Mouse (Mus musculus): ENCODE data around the gene Gm20671. TPM values are rescaled to one million over a fixed set of nuclear protein-coding genes. Genes with fewer than 3 reads are reported as not detected.
A peak's percentile ranks its signal among the peaks of the same experiment; 100 is the strongest.
"Not testable (repeated sequence)": the region's sequence is repeated elsewhere in the genome, so short reads cannot be mapped to it uniquely, and the experiment has no call there.

Gm20671 gene
- polyA plus RNA-seq, 1 experiment from 2014 or later = not detected

DNA sequence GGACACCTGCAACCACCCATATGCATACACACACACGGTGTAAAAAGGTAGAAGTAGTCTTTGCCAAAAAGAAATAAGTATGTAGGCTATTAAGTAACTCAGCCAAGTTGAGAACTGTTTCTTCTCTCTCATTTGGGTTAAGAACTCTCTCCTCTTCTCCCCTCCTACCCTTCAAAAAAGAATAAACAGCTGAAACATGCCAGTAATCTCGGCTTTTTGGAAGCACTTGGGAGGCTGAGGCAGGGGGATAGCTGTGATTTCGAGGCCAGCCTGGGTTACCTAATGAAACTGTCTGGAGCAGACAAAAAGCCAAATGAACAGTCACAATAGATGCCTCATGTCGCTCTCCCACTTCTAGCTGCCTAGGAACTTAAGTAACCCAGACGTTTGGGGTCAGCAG, 42.2 kb downstream of the Gm20671 start:
- Histone ChIP-seq H3K4me3 (peak overlapping the region; percentile 77), H3K4me2 (replicated peaks) (peak overlapping the region; percentile 67), H3K36me3 (peaks cover 3% of the 10 kb centered on the region), H3K9me3 (no peaks in the 10 kb centered on the region), H3K9ac (peak overlapping the region; percentile 67), H3K27ac (no peak overlapping the region), H3K27me3 (no peaks in the 10 kb centered on the region), H3K4me1 (peaks cover 4% of the 10 kb centered on the region; the same call in 1 of the 2 replicates)
- no peak for ATAC-seq (ENCODE audit: insufficient number of reproducible peaks, insufficient read depth, low FRiP score, low TSS enrichment)
- WGBS = 29% methylated on average over 5 of the region's 5 CpGs

DNA sequence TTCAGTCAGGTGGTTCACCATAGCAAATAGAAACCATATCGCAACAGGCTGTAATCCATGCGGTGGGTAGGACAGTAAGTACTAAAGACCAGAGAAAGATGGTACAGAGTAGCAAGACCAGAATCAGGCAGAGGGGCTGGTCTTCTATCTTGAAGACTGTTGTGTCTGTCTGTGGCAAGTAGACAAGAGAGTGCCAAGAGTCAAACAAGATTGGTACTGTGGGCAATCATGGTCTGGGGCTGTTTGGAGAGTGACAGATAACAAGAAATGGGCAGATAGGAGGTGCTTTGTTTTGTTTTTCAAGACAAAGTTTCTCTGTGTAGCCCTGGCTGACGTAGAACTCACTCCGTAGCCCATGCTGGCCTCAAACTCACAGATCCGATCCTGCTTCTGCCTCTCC, 45.3 kb downstream of the Gm20671 start:
- no peaks in the 10 kb centered on the region for H3K9me3 ChIP-seq
- H3K27ac ChIP-seq = no peak overlapping the region
- H3K27me3 ChIP-seq = no peaks in the 10 kb centered on the region
- no peak overlapping the region for H3K4me2 ChIP-seq (replicated peaks)
- no peak for ATAC-seq (ENCODE audit: insufficient number of reproducible peaks, insufficient read depth, low FRiP score, low TSS enrichment)
- peaks cover 4% of the 10 kb centered on the region; the same call in 1 of the 2 replicates for H3K4me1 ChIP-seq
- H3K4me3 ChIP-seq = no peak overlapping the region
- no peaks in the 10 kb centered on the region; the same call in 1 of the 2 replicates for H3K36me3 ChIP-seq
- H3K9ac ChIP-seq = no peak overlapping the region
- 94% methylated on average over 5 of the region's 5 CpGs for WGBS

DNA sequence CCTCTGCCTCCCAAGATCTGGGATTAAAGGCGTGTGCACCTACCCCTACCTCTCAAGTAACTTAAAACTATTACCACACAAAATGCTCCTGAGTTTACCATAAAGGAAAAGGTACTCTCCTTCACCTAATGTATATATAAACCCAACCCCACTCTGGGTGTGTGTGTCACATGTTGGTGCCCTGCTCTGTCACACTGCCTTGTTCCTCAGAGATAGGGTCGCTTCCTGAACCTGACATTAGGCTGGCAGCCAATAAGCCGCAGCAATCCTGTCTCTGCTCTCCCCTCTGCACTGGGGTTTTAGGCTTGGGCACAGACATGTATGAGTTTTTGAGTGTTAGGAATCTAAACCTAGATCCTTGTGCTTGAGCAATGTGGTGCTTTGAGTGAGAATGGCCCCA, 48.7 kb downstream of the Gm20671 start:
- H3K9me3 ChIP-seq = no peaks in the 10 kb centered on the region
- no peak overlapping the region for H3K4me2 ChIP-seq (replicated peaks)
- no peaks in the 10 kb centered on the region for H3K27me3 ChIP-seq
- no peak overlapping the region for H3K9ac ChIP-seq
- H3K4me3 ChIP-seq = no peak overlapping the region
- 95% methylated on average over 3 of the region's 3 CpGs for WGBS
- ATAC-seq (ENCODE audit: insufficient number of reproducible peaks, insufficient read depth, low FRiP score, low TSS enrichment) = no peak
- H3K4me1 ChIP-seq = no peaks in the 10 kb centered on the region
- no peak overlapping the region for H3K27ac ChIP-seq
- peaks cover 10% of the 10 kb centered on the region for H3K36me3 ChIP-seq

DNA sequence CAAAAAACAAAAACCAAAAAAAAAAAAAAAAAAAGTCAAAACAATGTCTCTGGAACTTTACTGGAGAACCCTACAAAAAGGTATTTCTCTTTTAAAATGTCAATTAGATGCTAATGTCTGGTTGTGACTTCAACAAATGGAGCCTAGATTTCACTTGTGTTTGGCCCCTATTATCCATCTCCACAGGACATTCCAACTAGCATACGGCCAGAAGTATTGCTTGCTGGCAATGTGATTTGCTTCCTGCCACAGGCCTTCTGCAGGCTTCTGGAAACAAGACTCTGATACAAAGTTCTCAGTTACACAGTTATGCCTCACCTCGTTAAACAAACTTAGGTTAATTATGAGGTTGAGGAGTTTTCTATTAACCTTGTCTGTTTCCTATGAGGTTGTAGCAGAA, 54.5 kb downstream of the Gm20671 start:
- WGBS = 80% methylated on average over 2 of the region's 2 CpGs
- Histone ChIP-seq H3K4me1 (no peaks in the 10 kb centered on the region), H3K27ac (no peak overlapping the region), H3K4me3 (no peak overlapping the region), H3K4me2 (replicated peaks) (no peak overlapping the region), H3K9me3 (no peaks in the 10 kb centered on the region), H3K27me3 (no peaks in the 10 kb centered on the region), H3K36me3 (peaks cover 16% of the 10 kb centered on the region; the same call in 1 of the 2 replicates), H3K9ac (no peak overlapping the region)
- ATAC-seq (ENCODE audit: insufficient number of reproducible peaks, insufficient read depth, low FRiP score, low TSS enrichment) = no peak

DNA sequence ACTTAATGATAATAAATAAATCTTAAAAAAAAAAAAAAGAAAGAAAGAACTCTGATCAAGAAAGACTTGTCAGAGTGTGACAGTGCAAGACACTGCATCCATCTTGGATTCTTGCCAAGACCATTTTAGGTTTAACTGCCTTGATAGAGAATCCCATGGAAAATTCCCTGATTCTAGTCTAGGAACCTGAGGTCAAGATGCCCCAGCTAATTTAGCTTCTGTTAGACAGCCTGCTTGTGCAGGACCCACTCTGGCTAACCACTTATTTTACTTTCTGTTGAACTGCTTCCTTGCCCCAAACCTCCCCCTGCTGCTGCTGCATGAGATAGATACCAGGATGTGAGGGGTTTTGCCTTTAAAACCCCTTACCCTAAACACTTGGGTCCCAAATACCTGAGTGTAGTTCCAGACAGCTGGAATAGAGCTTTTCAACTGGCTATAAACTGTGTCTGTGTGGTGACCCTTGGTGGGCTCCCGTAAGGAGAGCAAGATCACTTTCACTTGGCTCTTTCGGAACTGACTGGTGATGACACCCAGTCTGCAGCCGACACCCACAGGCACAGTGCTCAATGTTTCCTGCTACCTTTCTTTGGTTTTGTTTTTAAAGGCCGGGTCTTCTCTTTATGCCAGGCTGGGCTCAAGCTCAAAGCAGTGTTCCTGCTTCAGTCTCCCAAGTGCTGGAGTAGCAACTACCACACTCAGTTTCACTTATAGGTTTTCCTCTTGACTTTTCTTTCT, 59.1 kb downstream of the Gm20671 start:
- H3K4me3 ChIP-seq = no peak overlapping the region
- 87% methylated on average over 4 of the region's 4 CpGs for WGBS
- no peak for ATAC-seq (ENCODE audit: insufficient number of reproducible peaks, insufficient read depth, low FRiP score, low TSS enrichment)
- no peak overlapping the region for H3K9ac ChIP-seq
- H3K36me3 ChIP-seq = peaks cover 15% of the 10 kb centered on the region; the same call in 1 of the 2 replicates
- H3K27me3 ChIP-seq = no peaks in the 10 kb centered on the region
- no peaks in the 10 kb centered on the region for H3K9me3 ChIP-seq
- no peaks in the 10 kb centered on the region for H3K4me1 ChIP-seq
- H3K27ac ChIP-seq = no peak overlapping the region
- no peak overlapping the region for H3K4me2 ChIP-seq (replicated peaks)

DNA sequence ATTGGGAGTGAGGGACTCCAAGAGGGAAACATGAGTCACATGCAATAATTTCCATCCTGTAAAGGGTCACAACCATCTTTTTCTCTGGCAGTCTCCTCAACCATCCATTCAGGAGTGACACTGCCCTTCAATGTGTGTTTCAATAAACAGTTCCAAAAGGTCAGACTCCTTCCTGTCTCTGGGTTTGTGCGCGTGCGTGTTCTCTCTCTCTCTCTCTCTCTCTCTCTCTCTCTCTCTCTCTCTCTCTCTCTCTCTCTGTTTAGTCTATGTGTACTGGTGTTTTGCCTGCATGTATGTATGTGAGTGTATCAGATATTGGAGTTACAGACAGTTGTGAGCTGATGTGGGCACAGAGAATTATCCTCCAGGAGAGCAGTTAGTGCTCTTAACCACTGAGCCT, 59.9 kb downstream of the Gm20671 start:
- H3K4me2 ChIP-seq (replicated peaks) = no peak overlapping the region
- H3K36me3 ChIP-seq = peaks cover 17% of the 10 kb centered on the region; the same call in 1 of the 2 replicates
- H3K27ac ChIP-seq = no peak overlapping the region
- ATAC-seq (ENCODE audit: insufficient number of reproducible peaks, insufficient read depth, low FRiP score, low TSS enrichment) = no peak
- no peaks in the 10 kb centered on the region for H3K4me1 ChIP-seq
- 85% methylated on average over 3 of the region's 3 CpGs for WGBS
- H3K4me3 ChIP-seq = no peak overlapping the region
- no peaks in the 10 kb centered on the region for H3K9me3 ChIP-seq
- no peak overlapping the region for H3K9ac ChIP-seq
- no peaks in the 10 kb centered on the region for H3K27me3 ChIP-seq

DNA sequence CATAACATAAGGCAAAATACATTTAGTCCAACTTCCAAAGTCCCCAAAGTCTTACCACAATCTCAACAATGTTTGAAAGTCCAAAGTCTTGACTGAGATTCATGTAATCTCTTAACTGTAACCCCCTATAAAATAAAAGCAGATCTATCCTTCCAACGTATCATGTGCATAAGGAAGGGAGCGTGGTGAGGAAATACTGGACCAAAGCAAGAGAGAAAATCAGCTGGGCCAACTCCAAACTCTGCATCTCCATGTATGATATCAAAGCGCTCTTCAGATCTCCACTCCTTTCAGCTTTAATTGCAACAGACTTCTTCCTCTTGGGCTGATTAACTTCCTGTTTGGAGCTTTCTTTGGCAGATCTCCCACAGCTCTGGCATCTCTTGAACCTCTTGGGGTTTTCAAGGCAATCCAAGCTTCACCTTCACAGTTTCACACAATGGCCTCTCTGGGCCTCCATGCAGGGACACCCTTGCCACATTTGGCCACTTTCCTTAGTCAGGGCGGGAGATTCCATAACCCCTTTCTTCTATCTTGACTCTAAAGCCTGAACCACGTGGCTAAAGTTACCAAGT, 65.3 kb downstream of the Gm20671 start:
- no peak overlapping the region for H3K27ac ChIP-seq
- H3K4me2 ChIP-seq (replicated peaks) = no peak overlapping the region
- H3K4me3 ChIP-seq = no peak overlapping the region
- H3K36me3 ChIP-seq = peaks cover 28% of the 10 kb centered on the region; the same call in 1 of the 2 replicates
- whole genome bisulfite sequencing = 90% methylated on average over 5 of the region's 5 CpGs
- no peak for ATAC-seq (ENCODE audit: insufficient number of reproducible peaks, insufficient read depth, low FRiP score, low TSS enrichment)
- H3K9ac ChIP-seq = no peak overlapping the region
- H3K9me3 ChIP-seq = no peaks in the 10 kb centered on the region
- no peaks in the 10 kb centered on the region for H3K27me3 ChIP-seq
- H3K4me1 ChIP-seq = no peaks in the 10 kb centered on the region

DNA sequence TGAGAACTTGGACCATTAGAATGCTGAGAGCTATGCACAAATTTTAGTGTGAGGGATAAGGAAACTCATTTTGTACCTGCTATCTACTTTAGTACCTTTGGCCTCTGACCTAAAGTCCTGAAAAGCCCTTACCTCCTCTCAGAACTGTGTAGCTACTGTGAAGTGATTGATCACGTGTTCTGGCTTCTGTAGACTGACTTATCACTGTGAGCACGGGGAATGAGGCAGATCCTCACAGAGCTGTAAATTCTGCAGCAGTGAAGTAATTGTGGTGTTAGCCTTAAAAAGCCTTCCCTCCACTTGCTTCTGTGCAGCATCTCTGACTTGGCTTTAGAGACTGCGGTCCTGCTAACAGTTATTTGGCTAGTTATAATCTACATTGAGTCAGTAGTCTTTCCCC, 66.1 kb downstream of the Gm20671 start:
- WGBS = 89% methylated on average over 3 of the region's 3 CpGs
- Histone ChIP-seq H3K36me3 (peaks cover 28% of the 10 kb centered on the region; the same call in 1 of the 2 replicates), H3K4me2 (replicated peaks) (no peak overlapping the region)

DNA sequence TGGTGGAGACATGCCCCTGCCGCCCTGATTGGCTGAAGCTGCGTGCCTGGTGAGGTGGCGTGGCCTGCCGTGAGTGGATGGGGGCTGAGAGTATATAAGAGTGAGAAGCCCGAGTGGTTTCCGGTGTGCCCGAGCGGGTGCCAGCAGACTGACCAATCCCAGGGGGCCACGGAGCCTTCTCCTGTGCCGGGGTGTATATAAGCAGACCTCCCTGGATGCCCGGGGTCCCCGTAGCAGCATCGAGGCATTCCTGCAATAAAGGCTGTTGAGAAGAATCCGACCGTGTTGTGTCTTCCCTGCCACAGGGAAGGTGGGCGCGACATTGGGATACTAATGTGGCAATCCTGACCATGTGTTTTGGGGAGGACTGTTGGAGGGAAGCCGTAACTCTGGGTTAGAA, 66.6 kb downstream of the Gm20671 start:
- H3K4me1 ChIP-seq = not testable (repeated sequence)

More for the DNA sequence above, 66.1 kb downstream of the Gm20671 start:
- no peak overlapping the region for H3K9ac ChIP-seq
- no peak overlapping the region for H3K27ac ChIP-seq
- no peaks in the 10 kb centered on the region for H3K9me3 ChIP-seq
- no peak overlapping the region for H3K4me3 ChIP-seq
- ATAC-seq (ENCODE audit: insufficient number of reproducible peaks, insufficient read depth, low FRiP score, low TSS enrichment) = no peak
- H3K4me1 ChIP-seq = no peaks in the 10 kb centered on the region
- no peaks in the 10 kb centered on the region for H3K27me3 ChIP-seq

DNA sequence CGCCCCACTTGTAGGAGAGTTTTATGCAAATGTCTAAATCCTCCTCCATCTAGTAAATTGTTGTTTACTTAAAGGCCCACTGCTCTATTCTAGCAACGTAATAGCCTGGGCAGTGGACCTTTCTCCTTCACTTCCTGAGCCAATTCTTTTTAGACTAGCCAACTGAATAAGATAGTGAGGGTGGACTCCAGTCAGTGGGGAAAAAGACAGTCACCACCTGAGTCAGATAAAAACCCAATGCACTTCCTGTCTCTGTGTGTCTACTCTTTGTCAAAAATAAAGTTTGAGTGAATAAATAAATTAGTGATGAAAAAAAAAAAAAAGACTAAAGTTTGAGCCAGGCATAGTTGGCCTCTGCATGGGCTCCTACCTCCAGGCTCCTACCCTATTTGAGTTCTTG, 67.2 kb downstream of the Gm20671 start:
- peaks cover 28% of the 10 kb centered on the region; the same call in 1 of the 2 replicates for H3K36me3 ChIP-seq
- 79% methylated on average over 2 of the region's 2 CpGs for WGBS
- H3K9ac ChIP-seq = no peak overlapping the region
- no peaks in the 10 kb centered on the region for H3K4me1 ChIP-seq
- H3K9me3 ChIP-seq = no peaks in the 10 kb centered on the region
- H3K4me3 ChIP-seq = no peak overlapping the region
- no peak overlapping the region for H3K4me2 ChIP-seq (replicated peaks)
- no peak overlapping the region for H3K27ac ChIP-seq
- no peaks in the 10 kb centered on the region for H3K27me3 ChIP-seq
- no peak for ATAC-seq (ENCODE audit: insufficient number of reproducible peaks, insufficient read depth, low FRiP score, low TSS enrichment)

More for the DNA sequence above, 66.6 kb downstream of the Gm20671 start:
- not testable (repeated sequence) for H3K4me3 ChIP-seq; H3K9me3 ChIP-seq; ATAC-seq (ENCODE audit: insufficient number of reproducible peaks, insufficient read depth, low FRiP score, low TSS enrichment); H3K27me3 ChIP-seq; H3K9ac ChIP-seq; H3K27ac ChIP-seq; H3K4me2 ChIP-seq (replicated peaks)
- peaks cover 28% of the 10 kb centered on the region; the same call in 1 of the 2 replicates for H3K36me3 ChIP-seq
- 93% methylated on average over 18 of the region's 18 CpGs for WGBS

DNA sequence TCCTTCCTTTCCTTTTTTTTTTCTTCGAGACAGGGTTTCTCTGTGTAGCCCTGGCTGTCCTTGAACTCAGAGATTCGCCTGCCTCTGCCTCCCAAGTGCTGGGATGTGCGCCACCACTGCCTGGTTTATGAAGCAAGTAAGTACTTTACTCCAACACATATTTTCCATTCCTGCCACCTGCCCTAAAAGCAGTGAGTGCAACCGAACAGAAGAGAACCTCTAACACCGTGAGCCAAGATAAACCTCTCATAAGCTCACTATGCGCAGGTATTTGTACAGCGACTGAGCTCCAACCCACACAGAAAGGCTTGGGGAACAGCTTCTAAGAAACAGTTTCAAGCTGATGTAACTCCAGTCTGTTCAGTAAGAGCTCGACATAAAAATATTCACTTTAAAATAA, 70.8 kb downstream of the Gm20671 start:
- Histone ChIP-seq H3K27ac (no peak overlapping the region), H3K4me1 (no peaks in the 10 kb centered on the region), H3K36me3 (0 out of 2 replicates have a peak, but pooled peaks cover 11% of the 10 kb centered on the region), H3K4me3 (no peak overlapping the region), H3K4me2 (replicated peaks) (no peak overlapping the region), H3K9ac (no peak overlapping the region), H3K27me3 (no peaks in the 10 kb centered on the region), H3K9me3 (no peaks in the 10 kb centered on the region)
- ATAC-seq (ENCODE audit: insufficient number of reproducible peaks, insufficient read depth, low FRiP score, low TSS enrichment) = no peak
- WGBS = 92% methylated on average over 8 of the region's 8 CpGs

DNA sequence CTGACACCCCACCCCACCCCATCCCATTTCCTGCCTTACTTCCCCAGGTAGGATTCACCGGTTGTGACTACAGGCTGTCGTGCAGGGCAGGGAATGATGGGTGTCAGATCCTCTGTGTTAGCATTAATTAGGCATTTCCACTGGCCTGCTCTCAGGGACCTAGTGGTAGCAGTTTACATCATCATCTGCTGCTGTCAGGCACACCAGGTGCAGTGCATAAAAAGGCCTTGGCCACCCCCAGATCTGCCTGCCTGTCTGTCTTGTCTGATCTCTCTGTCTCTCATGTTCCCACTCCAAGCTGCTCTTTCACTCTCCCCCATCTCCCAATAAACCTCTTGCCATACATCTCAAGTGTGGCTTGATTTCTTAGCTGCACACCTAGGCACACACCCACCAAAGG, 75.2 kb downstream of the Gm20671 start:
- no peak for ATAC-seq (ENCODE audit: insufficient number of reproducible peaks, insufficient read depth, low FRiP score, low TSS enrichment)
- Histone ChIP-seq H3K36me3 (no peaks in the 10 kb centered on the region), H3K4me1 (0 out of 2 replicates have a peak, but pooled peaks cover 2% of the 10 kb centered on the region), H3K4me3 (no peak overlapping the region), H3K27me3 (no peaks in the 10 kb centered on the region), H3K4me2 (replicated peaks) (no peak overlapping the region), H3K9me3 (no peaks in the 10 kb centered on the region), H3K27ac (no peak overlapping the region), H3K9ac (no peak overlapping the region)
- WGBS = 50% methylated on average over 2 of the region's 2 CpGs

Data from embryonic facial prominence, embryonic 12.5 days (tissue).